Mouse (Mus musculus) lung, postnatal 0 days (tissue): ENCODE measurements around the gene Mlh3. TPM values are rescaled to one million over a fixed set of nuclear protein-coding genes. Genes with fewer than 3 reads are reported as not detected.
"Not testable (repeated sequence)": the region's sequence is repeated elsewhere in the genome, so short reads cannot be mapped to it uniquely, and the experiment has no call there.

Experiments
- ATAC-seq: fragments of 200-750 bp; cut with Nextera tagmentation; 2 replicates; pipeline ENCODE4 v1.8.0; 2017; ENCODE audit warnings: moderate library complexity
- DNase-seq: peaks from one replicate; pipeline ENCODE4 v3.0.0-alpha.2; 2016; ENCODE audit warnings: low spot score
- H3K27ac ChIP-seq: fragments of 300-500 bp; sonication (generic); 2 replicates; pipeline ENCODE4 v1.5.1; 2014; ENCODE audit warnings: antibody characterized with exemption, mild to moderate bottlenecking, low read length, mixed read lengths
- H3K27me3 ChIP-seq: fragments of 300-500 bp; sonication (generic); replicated peaks from 2 replicates; pipeline ENCODE4 v1.6.1; 2014; ENCODE audit warnings: low read length, mixed read lengths; ENCODE audit not compliant: insufficient read depth
- H3K36me3 ChIP-seq: fragments of 300-500 bp; sonication (generic); 2 replicates; pipeline ENCODE4 v1.6.1; 2014; ENCODE audit warnings: low read length, mixed read lengths; ENCODE audit not compliant: insufficient read depth
- H3K4me1 ChIP-seq: fragments of 300-500 bp; sonication (generic); 2 replicates; pipeline ENCODE4 v1.6.1; 2014; ENCODE audit warnings: antibody characterized with exemption, low read depth, low read length, mixed read lengths; ENCODE audit not compliant: insufficient read depth
- H3K4me2 ChIP-seq: fragments of 300-500 bp; sonication (generic); replicated peaks from 2 replicates; pipeline ENCODE4 v1.6.1; 2014; ENCODE audit warnings: low read depth, mild to moderate bottlenecking, low read length, moderate library complexity, mixed read lengths
- H3K4me3 ChIP-seq: fragments of 300-500 bp; sonication (generic); 2 replicates; pipeline ENCODE4 v1.5.1; 2014; ENCODE audit warnings: low read depth, low read length
- H3K9ac ChIP-seq: fragments of 300-500 bp; sonication (generic); replicated peaks from 2 replicates; pipeline ENCODE4 v1.6.1; 2014; ENCODE audit warnings: low read depth, mild to moderate bottlenecking
- H3K9me3 ChIP-seq: fragments of 300-500 bp; sonication (generic); 2 replicates; pipeline ENCODE4 v1.6.1; 2016; ENCODE audit warnings: low read length, mixed read lengths
- CTCF ChIP-seq: IDR thresholded peaks from 2 replicates; pipeline ENCODE4 v1.5.1; 2016; ENCODE audit warnings: antibody characterized with exemption, mild to moderate bottlenecking
- EP300 ChIP-seq: IDR thresholded peaks from 2 replicates; pipeline ENCODE4 v1.6.1; 2016; ENCODE audit warnings: antibody characterized with exemption, mild to moderate bottlenecking, control low read depth
- WGBS: fragments of 180-500 bp; shearing (Covaris S2); extraction: QIAGEN DNeasy Blood & Tissue Kit; methylation state at CpG from one replicate; pipeline ENCODE4 v1.1.7; 2014; 5-methylcytosine and 5-hydroxymethylcytosine counted together
- polyA plus RNA-seq: library from polyadenylated mRNA; unstranded; fragments of >200 nt; fragmentation: Nextera tagmentation; extraction: Ambion mirVana; gene quantifications from 2 replicates; pipeline ENCODE4 v1.2.1, GENCODE M21; 2015

The Mlh3 gene
- polyA plus RNA-seq, 1 experiment from 2014 or later: 4.2 TPM

DNA sequence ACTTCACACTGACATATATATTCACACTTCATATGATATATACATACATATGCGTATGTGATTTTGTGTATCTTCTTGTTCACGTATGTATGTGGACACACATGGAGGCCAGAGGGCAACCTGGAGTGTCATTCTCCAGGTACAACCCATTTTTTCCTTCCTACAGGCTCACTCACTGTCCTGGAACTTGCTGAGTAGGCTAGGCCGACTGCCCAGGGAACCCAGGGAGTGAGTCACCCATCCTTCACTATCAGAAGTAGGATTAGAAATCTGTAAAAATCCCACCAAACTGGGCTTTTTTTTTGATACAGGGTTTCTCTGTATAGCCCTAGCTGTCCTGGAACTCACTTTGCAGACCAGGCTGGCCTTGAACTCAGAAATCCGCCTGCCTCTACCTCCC is 14.6 kb upstream of the Mlh3 start:
- H3K36me3 ChIP-seq: no peaks in the 10 kb centered on the region
- ATAC-seq (no peak), DNase-seq (no peak)
- 86% methylated on average over 4 of the region's 4 CpGs for WGBS
- no peak overlapping the region for H3K4me3 ChIP-seq
- H3K27ac ChIP-seq: no peak overlapping the region
- no peak for TF ChIP-seq CTCF
- TF ChIP-seq EP300: no peak
- no peak overlapping the region for H3K4me2 ChIP-seq
- no peaks in the 10 kb centered on the region for H3K27me3 ChIP-seq
- H3K9ac ChIP-seq: no peak overlapping the region
- peaks cover 4% of the 10 kb centered on the region; the same call in 1 of the 2 replicates for H3K4me1 ChIP-seq
- H3K9me3 ChIP-seq: no peaks in the 10 kb centered on the region

GRCm38 (mm10) chr12:85284331-85284730 is 13.9 kb upstream of the Mlh3 start:
- Histone ChIP-seq H3K4me3 (no peak overlapping the region), H3K9me3 (no peaks in the 10 kb centered on the region), H3K4me1 (peaks cover under 1% of the 10 kb centered on the region; the same call in 1 of the 2 replicates), H3K36me3 (no peaks in the 10 kb centered on the region), H3K27ac (no peak overlapping the region), H3K4me2 (no peak overlapping the region), H3K27me3 (no peaks in the 10 kb centered on the region), H3K9ac (no peak overlapping the region)
- no peak for TF ChIP-seq CTCF
- no peak for TF ChIP-seq EP300
- no peak for ATAC-seq
- no peak for DNase-seq
- 64% methylated on average over 8 of the region's 8 CpGs for WGBS

- H3K4me3 ChIP-seq, H3K9ac ChIP-seq, ATAC-seq, H3K36me3 ChIP-seq, DNase-seq, H3K4me1 ChIP-seq, H3K27me3 ChIP-seq, H3K9me3 ChIP-seq, H3K4me2 ChIP-seq, H3K27ac ChIP-seq: not testable (repeated sequence)
- 91% methylated on average over 1 of the region's 4 CpGs for WGBS
Observed at GRCm38 (mm10) chr12:85281756-85282155, 11.4 kb upstream of the Mlh3 start.

GRCm38 (mm10) chr12:85280845-85281651 is 10.6 kb upstream of the Mlh3 start:
- WGBS: 65% methylated on average over 12 of the region's 12 CpGs
- Histone ChIP-seq H3K9me3 (no peaks in the 10 kb centered on the region), H3K27me3 (no peaks in the 10 kb centered on the region), H3K27ac (no peak overlapping the region), H3K4me1 (no peaks in the 10 kb centered on the region), H3K36me3 (no peaks in the 10 kb centered on the region), H3K4me3 (peak overlapping the region; percentile 72; the same call in 1 of the 2 replicates), H3K9ac (no peak overlapping the region), H3K4me2 (peak overlapping the region; percentile 89)
- TF ChIP-seq CTCF: no peak
- TF ChIP-seq EP300: no peak
- DNase-seq: peak; percentile 25
- ATAC-seq: no peak

GRCm38 (mm10) chr12:85280105-85280844 is 9.9 kb upstream of the Mlh3 start:
- Histone ChIP-seq H3K36me3 (no peaks in the 10 kb centered on the region), H3K27me3 (no peaks in the 10 kb centered on the region), H3K4me2 (peak overlapping the region; percentile 89), H3K9me3 (no peaks in the 10 kb centered on the region), H3K27ac (peak overlapping the region; percentile 71), H3K9ac (peak overlapping the region; percentile 68), H3K4me1 (no peaks in the 10 kb centered on the region), H3K4me3 (peak overlapping the region; percentile 72)
- under 1% methylated on average over 31 of the region's 31 CpGs for WGBS
- peak; percentile 99 for ATAC-seq
- peak; percentile 98 for DNase-seq
- TF ChIP-seq CTCF (no peak), EP300 (peak; percentile 72)

DNA sequence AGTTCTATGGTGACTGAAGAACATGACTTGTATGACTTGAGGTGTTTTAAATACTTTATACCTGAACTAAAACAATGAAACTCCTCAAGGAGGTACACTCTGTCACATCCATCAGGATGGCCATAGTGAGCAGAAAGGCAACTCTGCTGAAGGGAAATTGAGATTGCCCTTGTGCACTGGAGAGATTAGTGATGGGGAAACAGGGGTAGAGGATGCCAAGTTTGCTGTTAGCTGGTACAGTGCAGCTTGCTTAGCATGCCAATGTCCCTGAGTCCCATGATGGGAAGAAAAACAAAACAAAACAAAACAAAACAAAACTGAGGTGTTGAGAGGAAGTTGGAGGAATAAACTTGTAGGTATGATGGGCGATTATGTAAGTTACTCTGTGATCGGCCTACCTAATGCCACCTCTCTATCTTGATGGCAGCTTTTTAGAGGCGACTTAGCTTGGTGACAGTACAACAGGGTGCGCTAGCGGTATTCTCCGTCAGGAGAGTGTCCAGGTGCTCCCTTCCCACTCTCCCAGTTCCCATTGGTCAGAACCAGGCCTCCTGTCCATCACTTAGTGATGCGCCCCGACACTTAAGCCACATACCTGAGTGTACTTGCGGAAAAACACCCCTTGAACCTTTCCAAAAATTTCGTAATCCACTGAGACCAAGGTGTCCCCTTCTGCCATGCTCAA is 9.1 kb upstream of the Mlh3 start:
- Histone ChIP-seq H3K9me3 (no peaks in the 10 kb centered on the region), H3K4me3 (peak overlapping the region; percentile 72), H3K4me1 (no peaks in the 10 kb centered on the region), H3K9ac (peak overlapping the region; percentile 68), H3K4me2 (peak overlapping the region; percentile 89), H3K27me3 (no peaks in the 10 kb centered on the region), H3K27ac (peak overlapping the region; percentile 71), H3K36me3 (no peaks in the 10 kb centered on the region)
- WGBS: 3% methylated on average over 10 of the region's 10 CpGs
- DNase-seq (peak; percentile 30), ATAC-seq (peak; percentile 29)
- no peak for TF ChIP-seq CTCF
- no peak for TF ChIP-seq EP300
